Mouse (Mus musculus) forebrain, embryonic 11.5 days (tissue): ENCODE measurements around the gene Fkrp. TPM values are rescaled to one million over a fixed set of nuclear protein-coding genes. Genes with fewer than 3 reads are reported as not detected.

Experiments used
- ATAC-seq: fragments of 200-750 bp; cut with Nextera tagmentation; replicated peaks from 2 replicates; pipeline ENCODE4 v1.8.0; 2017; ENCODE audit warnings: moderate TSS enrichment; ENCODE audit not compliant: low FRiP score
- DNase-seq: peaks from one replicate; pipeline ENCODE4 v3.0.0-alpha.2; 2017; ENCODE audit warnings: low spot score
- H3K27ac ChIP-seq: fragments of 300-500 bp; sonication (generic); 2 replicates; pipeline ENCODE4 v1.5.1; 2014; ENCODE audit warnings: low read depth, low read length
- H3K27me3 ChIP-seq: fragments of 300-500 bp; sonication (generic); 2 replicates; pipeline ENCODE4 v1.6.1; 2014; ENCODE audit warnings: mild to moderate bottlenecking, low read length, mixed read lengths; ENCODE audit not compliant: control insufficient read depth, insufficient read depth
- H3K36me3 ChIP-seq: fragments of 300-500 bp; sonication (generic); 2 replicates; pipeline ENCODE4 v1.6.1; 2014; ENCODE audit warnings: mild to moderate bottlenecking, low read length, moderate library complexity, mixed read lengths; ENCODE audit not compliant: control insufficient read depth, insufficient read depth
- H3K4me1 ChIP-seq: fragments of 300-500 bp; sonication (generic); replicated peaks from 2 replicates; pipeline ENCODE4 v1.6.1; 2014; ENCODE audit warnings: low read length, mixed read lengths; ENCODE audit not compliant: control insufficient read depth, insufficient read depth
- H3K4me2 ChIP-seq: fragments of 300-500 bp; sonication (generic); 2 replicates; pipeline ENCODE4 v1.6.1; 2014; ENCODE audit warnings: low read depth, mild to moderate bottlenecking, low read length, moderate library complexity, mixed read lengths; ENCODE audit not compliant: severe bottlenecking
- H3K4me3 ChIP-seq: fragments of 300-500 bp; sonication (generic); 2 replicates; pipeline ENCODE4 v1.5.1; 2014; ENCODE audit warnings: low read depth, low read length
- H3K9ac ChIP-seq: fragments of 300-500 bp; sonication (generic); 2 replicates; pipeline ENCODE4 v1.6.1; 2014; ENCODE audit warnings: low read length
- H3K9me3 ChIP-seq: fragments of 300-500 bp; sonication (generic); 2 replicates; pipeline ENCODE4 v1.6.1; 2016; ENCODE audit warnings: low read length, mixed read lengths; ENCODE audit not compliant: control insufficient read depth
- WGBS: fragments of 180-500 bp; shearing (Covaris S2); extraction: QIAGEN DNeasy Blood & Tissue Kit; methylation state at CpG from one replicate; pipeline ENCODE4 v1.1.7; 2014; 5-methylcytosine and 5-hydroxymethylcytosine counted together
- polyA plus RNA-seq: library from polyadenylated mRNA; unstranded; fragments of >200 nt; fragmentation: Nextera tagmentation; extraction: Ambion mirVana; gene quantifications from 2 replicates; pipeline ENCODE4 v1.2.1, GENCODE M21; 2014

Gene Fkrp
- polyA plus RNA-seq, 1 experiment from 2014 or later: 29.0 TPM

- Histone ChIP-seq H3K27ac (no peak overlapping the region), H3K9me3 (no peaks in the 10 kb centered on the region), H3K9ac (no peak overlapping the region), H3K4me3 (no peak overlapping the region), H3K27me3 (no peaks in the 10 kb centered on the region), H3K4me1 (peaks cover 8% of the 10 kb centered on the region), H3K36me3 (peaks cover 3% of the 10 kb centered on the region; the same call in 1 of the 2 replicates), H3K4me2 (no peak overlapping the region)
- DNase-seq (no peak), ATAC-seq (no peak)
- 100% methylated on average over 2 of the region's 2 CpGs for WGBS
Observed at GRCm38 (mm10) chr7:16840109-16840491, 23.6 kb upstream of the Fkrp start.

- peaks cover 5% of the 10 kb centered on the region for H3K4me1 ChIP-seq
- H3K9me3 ChIP-seq: no peaks in the 10 kb centered on the region
- 94% methylated on average over 12 of the region's 12 CpGs for whole genome bisulfite sequencing
- peaks cover 5% of the 10 kb centered on the region; the same call in 1 of the 2 replicates for H3K36me3 ChIP-seq
- no peak overlapping the region for H3K4me2 ChIP-seq
- DNase-seq (no peak), ATAC-seq (no peak)
- no peak overlapping the region for H3K9ac ChIP-seq
- no peaks in the 10 kb centered on the region for H3K27me3 ChIP-seq
- H3K27ac ChIP-seq: no peak overlapping the region
- no peak overlapping the region for H3K4me3 ChIP-seq
Observed at GRCm38 (mm10) chr7:16839427-16840108, 23.0 kb upstream of the Fkrp start.

GRCm38 (mm10) chr7:16838804-16839426 is 22.4 kb upstream of the Fkrp start:
- no peak for ATAC-seq
- Histone ChIP-seq H3K4me3 (no peak overlapping the region), H3K27ac (no peak overlapping the region), H3K9me3 (no peaks in the 10 kb centered on the region), H3K4me1 (peaks cover 3% of the 10 kb centered on the region), H3K27me3 (no peaks in the 10 kb centered on the region), H3K9ac (no peak overlapping the region), H3K4me2 (no peak overlapping the region), H3K36me3 (peaks cover 5% of the 10 kb centered on the region; the same call in 1 of the 2 replicates)
- DNase-seq: no peak
- WGBS: 84% methylated on average over 6 of the region's 6 CpGs

GRCm38 (mm10) chr7:16837916-16838803 is 21.6 kb upstream of the Fkrp start:
- peaks cover 7% of the 10 kb centered on the region; the same call in 1 of the 2 replicates for H3K36me3 ChIP-seq
- no peak for ATAC-seq

GRCm38 (mm10) chr7:16830449-16830848 is 13.9 kb upstream of the Fkrp start:
- no peak overlapping the region for H3K4me2 ChIP-seq
- DNase-seq (no peak), ATAC-seq (no peak)
- H3K27ac ChIP-seq: no peak overlapping the region
- no peaks in the 10 kb centered on the region for H3K9me3 ChIP-seq
- no peaks in the 10 kb centered on the region for H3K4me1 ChIP-seq
- WGBS: 93% methylated on average over 9 of the region's 9 CpGs
- no peak overlapping the region for H3K4me3 ChIP-seq
- peaks cover 24% of the 10 kb centered on the region for H3K36me3 ChIP-seq
- H3K9ac ChIP-seq: no peak overlapping the region
- H3K27me3 ChIP-seq: no peaks in the 10 kb centered on the region

More at GRCm38 (mm10) chr7:16837916-16838803, 21.6 kb upstream of the Fkrp start:
- DNase-seq: no peak
- H3K9ac ChIP-seq: no peak overlapping the region
- H3K27me3 ChIP-seq: no peaks in the 10 kb centered on the region
- no peaks in the 10 kb centered on the region; the same call in 1 of the 2 replicates for H3K4me1 ChIP-seq
- 94% methylated on average over 18 of the region's 18 CpGs for WGBS
- H3K27ac ChIP-seq: no peak overlapping the region
- H3K4me2 ChIP-seq: no peak overlapping the region
- no peaks in the 10 kb centered on the region for H3K9me3 ChIP-seq
- no peak overlapping the region for H3K4me3 ChIP-seq

GRCm38 (mm10) chr7:16827274-16827673 is 10.7 kb upstream of the Fkrp start:
- Histone ChIP-seq H3K4me1 (no peaks in the 10 kb centered on the region), H3K4me3 (no peak overlapping the region), H3K9ac (no peak overlapping the region), H3K9me3 (no peaks in the 10 kb centered on the region), H3K27ac (no peak overlapping the region), H3K4me2 (no peak overlapping the region), H3K27me3 (no peaks in the 10 kb centered on the region), H3K36me3 (peaks cover 13% of the 10 kb centered on the region)
- DNase-seq (no peak), ATAC-seq (no peak)
- 84% methylated on average over 4 of the region's 4 CpGs for WGBS

GRCm38 (mm10) chr7:16826571-16826970 is 10.0 kb upstream of the Fkrp start:
- WGBS: 87% methylated on average over 5 of the region's 5 CpGs
- ATAC-seq: no peak
- peaks cover 12% of the 10 kb centered on the region for H3K36me3 ChIP-seq

GRCm38 (mm10) chr7:16825785-16826184 is 9.3 kb upstream of the Fkrp start:
- peaks cover 10% of the 10 kb centered on the region for H3K36me3 ChIP-seq
- H3K4me1 ChIP-seq: peaks cover 3% of the 10 kb centered on the region; the same call in 1 of the 2 replicates
- no peak overlapping the region for H3K4me3 ChIP-seq
- H3K27me3 ChIP-seq: no peaks in the 10 kb centered on the region
- H3K4me2 ChIP-seq: no peak overlapping the region
- 85% methylated on average over 10 of the region's 10 CpGs for WGBS
- DNase-seq: no peak
- H3K27ac ChIP-seq: no peak overlapping the region
- ATAC-seq: no peak
- no peaks in the 10 kb centered on the region for H3K9me3 ChIP-seq
- no peak overlapping the region for H3K9ac ChIP-seq

More at GRCm38 (mm10) chr7:16826571-16826970, 10.0 kb upstream of the Fkrp start:
- DNase-seq: no peak
- Histone ChIP-seq H3K4me1 (peaks cover 2% of the 10 kb centered on the region; the same call in 1 of the 2 replicates), H3K9ac (no peak overlapping the region), H3K4me3 (no peak overlapping the region), H3K4me2 (no peak overlapping the region), H3K9me3 (no peaks in the 10 kb centered on the region), H3K27me3 (no peaks in the 10 kb centered on the region), H3K27ac (no peak overlapping the region)
